9 mouse cellular contexts compared by ENCODE assay signal in the genomic region with DNA sequence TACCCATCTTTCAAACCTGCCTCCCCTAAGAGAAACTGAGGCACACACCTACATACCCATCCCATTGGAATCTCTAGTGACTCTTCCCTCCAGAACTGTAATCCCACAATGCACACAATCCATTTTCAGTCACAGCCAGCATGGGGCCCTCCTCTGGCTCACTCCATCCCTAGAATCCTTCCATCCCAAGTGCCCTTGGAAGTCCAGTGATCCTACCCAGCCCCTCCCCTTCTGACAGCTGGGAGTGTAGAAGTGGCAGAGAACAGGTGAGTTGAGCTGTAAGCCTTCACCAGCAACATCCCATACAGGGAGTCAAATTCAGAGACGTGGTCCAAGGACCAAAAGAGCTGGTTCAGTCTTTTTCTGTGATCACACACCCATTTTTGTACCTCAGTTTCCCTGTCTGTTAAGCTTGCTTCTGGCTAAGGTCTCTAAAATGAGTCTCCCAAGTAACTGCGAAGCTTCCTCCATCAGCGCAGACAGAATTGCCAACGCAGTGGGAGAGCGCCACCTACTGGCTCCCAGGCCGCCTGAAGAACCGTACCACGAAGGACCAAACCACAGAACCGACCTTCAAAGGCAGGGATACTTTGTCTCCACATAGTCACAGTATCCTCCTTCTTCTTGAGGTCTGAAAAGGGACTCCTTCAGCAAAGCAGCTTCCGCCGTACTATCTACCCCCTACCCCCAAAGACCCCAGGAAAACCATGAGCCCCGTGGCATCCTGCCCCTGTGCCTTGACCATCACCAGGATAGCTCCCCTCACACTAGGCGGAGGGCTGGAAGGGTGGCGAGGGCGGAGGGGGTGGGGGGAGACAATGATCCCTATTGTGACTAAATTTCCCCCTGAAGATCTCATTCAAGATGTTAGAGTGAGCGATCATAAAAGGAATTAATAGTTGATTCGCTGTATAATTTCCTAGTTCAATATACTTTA.
DNase-seq lines count a peak whose midpoint lies in the region; ATAC-seq and TF ChIP-seq lines count a peak whose summit lies in the region.
"Had no signal": no experiment of that assay in that cellular context is flagged by ENCODE, and none has a peak within 500 bp of the region (broad histone marks: within the 10 kb centered on the region; RNA-seq: fewer than 3 reads in every experiment).

No protein-coding gene starts in this region.

- peak; percentile 77 to 78 for DNase-seq in B cell, adult 2 months
- peak; percentile 90 for DNase-seq in adrenal gland, postnatal 14 days
- peak; percentile 91 for DNase-seq in embryonic facial prominence, embryonic 11.5 days (ENCODE audit: low spot score)
- peak; percentile 82 for DNase-seq in heart, adult 8-10 months (ENCODE audit: low spot score)
- peak; percentile 86 for DNase-seq in kidney, postnatal 14 days
- DNase-seq in liver, postnatal 0 days: peak; percentile 83
- peak; percentile 45 for DNase-seq in telencephalon, adult 2 months (ENCODE audit: low read depth, low spot score)

- 8% methylated on average over 17 of the region's 17 CpGs for whole genome bisulfite sequencing in embryonic facial prominence, embryonic 11.5 days
- WGBS in liver, postnatal 0 days (ENCODE audit: insufficient replicate concordance): 12% methylated on average over 17 of the region's 17 CpGs
- WGBS in neural tube, embryonic 13.5 days: 4% methylated on average over 17 of the region's 17 CpGs

- no peak for ATAC-seq in embryonic facial prominence, embryonic 11.5 days (replicated peaks; ENCODE audit: insufficient number of reproducible peaks, low FRiP score, low TSS enrichment, low read depth)
- no peak for ATAC-seq in liver, postnatal 0 days
- peak; percentile 79 for ATAC-seq in neural tube, embryonic 13.5 days (ENCODE audit: low read depth)

- H3K27ac ChIP-seq in embryonic facial prominence, embryonic 11.5 days (replicated peaks; ENCODE audit: low read depth, low read length): no peak overlapping the region
- no peak overlapping the region for H3K27ac ChIP-seq in liver, postnatal 0 days (ENCODE audit: low read depth)
- no peak overlapping the region for H3K27ac ChIP-seq in neural tube, embryonic 13.5 days (replicated peaks)
- H3K27ac ChIP-seq: embryonic facial prominence, embryonic 15.5 days had no signal

- no peak overlapping the region for H3K4me3 ChIP-seq in embryonic facial prominence, embryonic 11.5 days (ENCODE audit: low read depth, low read length)
- H3K4me3 ChIP-seq in liver, postnatal 0 days (ENCODE audit: low read depth, low read length): no peak overlapping the region
- no peak overlapping the region for H3K4me3 ChIP-seq in neural tube, embryonic 13.5 days
- H3K4me3 ChIP-seq: embryonic facial prominence, embryonic 15.5 days had no signal

- no peak for TF ChIP-seq EP300 in liver, postnatal 0 days (IDR thresholded peaks at IDR 0.05; ENCODE audit: low read depth)

- TF ChIP-seq CTCF in liver, postnatal 0 days (IDR thresholded peaks at IDR 0.05; ENCODE audit: low read depth): peak; percentile 95

- H3K4me2 ChIP-seq in embryonic facial prominence, embryonic 11.5 days (ENCODE audit: low read depth, low read length): no peak overlapping the region
- no peak overlapping the region for H3K4me2 ChIP-seq in liver, postnatal 0 days (ENCODE audit: low read depth, low read length)
- H3K4me2 ChIP-seq in neural tube, embryonic 13.5 days: peak overlapping the region; percentile 38
- H3K4me2 ChIP-seq: embryonic facial prominence, embryonic 15.5 days had no signal

- peaks cover 19% of the 10 kb centered on the region for H3K27me3 ChIP-seq in embryonic facial prominence, embryonic 11.5 days (ENCODE audit: control insufficient read depth, insufficient read depth, low read length)
- peaks cover 13% of the 10 kb centered on the region for H3K27me3 ChIP-seq in liver, postnatal 0 days (ENCODE audit: insufficient read depth, low read length)
- H3K27me3 ChIP-seq in neural tube, embryonic 13.5 days: peaks cover 77% of the 10 kb centered on the region

- no peaks in the 10 kb centered on the region for H3K9me3 ChIP-seq in embryonic facial prominence, embryonic 11.5 days (replicated peaks; ENCODE audit: control insufficient read depth, low read length)
- no peaks in the 10 kb centered on the region for H3K9me3 ChIP-seq in liver, postnatal 0 days (ENCODE audit: low read length)
- no peaks in the 10 kb centered on the region for H3K9me3 ChIP-seq in neural tube, embryonic 13.5 days
- H3K9me3 ChIP-seq: embryonic facial prominence, embryonic 15.5 days had no signal

- H3K36me3 ChIP-seq in embryonic facial prominence, embryonic 11.5 days (replicated peaks; ENCODE audit: control insufficient read depth, insufficient read depth, low read depth, low read length): no peaks in the 10 kb centered on the region
- H3K36me3 ChIP-seq in liver, postnatal 0 days (replicated peaks; ENCODE audit: insufficient read depth, low read length): no peaks in the 10 kb centered on the region
- H3K36me3 ChIP-seq in neural tube, embryonic 13.5 days: no peaks in the 10 kb centered on the region
- H3K36me3 ChIP-seq: embryonic facial prominence, embryonic 15.5 days had no signal

- H3K4me1 ChIP-seq in embryonic facial prominence, embryonic 11.5 days (ENCODE audit: control insufficient read depth, insufficient read depth, low read length): no peaks in the 10 kb centered on the region
- H3K4me1 ChIP-seq in liver, postnatal 0 days (ENCODE audit: insufficient read depth): no peaks in the 10 kb centered on the region
- peaks cover 24% of the 10 kb centered on the region for H3K4me1 ChIP-seq in neural tube, embryonic 13.5 days (replicated peaks)

- H3K9ac ChIP-seq in embryonic facial prominence, embryonic 11.5 days (replicated peaks; ENCODE audit: low read length): no peak overlapping the region
- H3K9ac ChIP-seq in liver, postnatal 0 days (replicated peaks): no peak overlapping the region
- H3K9ac ChIP-seq in neural tube, embryonic 13.5 days: no peak overlapping the region
- H3K9ac ChIP-seq: embryonic facial prominence, embryonic 15.5 days had no signal
